Mouse (Mus musculus): Measurements from ENCODE around the gene Nfib.
"Not testable (repeated sequence)": the region's sequence is repeated elsewhere in the genome, so short reads cannot be mapped to it uniquely, and the experiment has no call there.

DNA sequence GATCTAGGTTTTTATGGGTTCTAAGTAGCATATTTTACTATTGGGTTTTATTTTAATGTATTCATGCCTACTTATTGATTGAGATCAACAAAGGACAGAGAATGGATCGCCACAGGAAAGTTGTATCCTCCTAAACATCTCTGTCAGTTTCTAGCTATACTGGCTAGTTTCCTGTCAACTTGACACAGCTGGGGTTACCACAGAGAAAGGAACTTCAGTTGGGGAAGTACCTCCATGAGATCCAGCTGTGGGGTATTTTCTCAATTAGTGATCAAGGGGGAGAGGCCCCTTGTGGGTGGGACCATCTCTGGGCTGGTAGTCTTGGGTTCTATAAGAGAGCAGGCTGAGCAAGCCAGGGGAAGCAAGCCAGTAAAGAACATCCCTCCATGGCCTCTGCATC lies 447.0 kb downstream of the Nfib start:
- TF ChIP-seq CTCF (IDR thresholded peaks at IDR 0.05; ENCODE audit: borderline replicate concordance, extremely low read depth, insufficient read depth, insufficient read length); POLR2A (IDR thresholded peaks at IDR 0.05; ENCODE audit: borderline replicate concordance, extremely low read depth, insufficient read depth, insufficient read length, poor library complexity, severe bottlenecking): not testable (repeated sequence)
